29 mouse cellular contexts compared by ENCODE assay signal in genomic region chr8:49441270-49441669, GRCm38 (mm10).
DNase-seq lines count a peak whose midpoint lies in the region; ATAC-seq and TF ChIP-seq lines count a peak whose summit lies in the region.
"Had no signal": no experiment of that assay in that cellular context is flagged by ENCODE, and none has a peak within 500 bp of the region (broad histone marks: within the 10 kb centered on the region; RNA-seq: fewer than 3 reads in every experiment).

No protein-coding gene starts in this region.

- H3K27me3 ChIP-seq in midbrain, embryonic 11.5 days (ENCODE audit: control insufficient read depth, insufficient read depth, low read length) = no peaks in the 10 kb centered on the region; the same call in 1 of the 2 replicates
- no peaks in the 10 kb centered on the region; the same call in 1 of the 2 replicates for H3K27me3 ChIP-seq in midbrain, embryonic 10.5 days (ENCODE audit: low read depth, poor library complexity, severe bottlenecking)
- H3K27me3 ChIP-seq: CH12.LX; embryonic facial prominence, embryonic 13.5 days; embryonic facial prominence, embryonic 15.5 days had no signal

- H3K27ac ChIP-seq in midbrain, embryonic 11.5 days (ENCODE audit: low read depth, low read length) = no peak overlapping the region
- no peak overlapping the region for H3K27ac ChIP-seq in midbrain, embryonic 10.5 days (replicated peaks)
- H3K27ac ChIP-seq: embryonic facial prominence, embryonic 13.5 days; embryonic facial prominence, embryonic 15.5 days; forebrain, embryonic 10.5 days; forebrain, embryonic 12.5 days had no signal

- no peak for TF ChIP-seq CTCF in brain, embryonic 14.5 days (IDR thresholded peaks at IDR 0.05; ENCODE audit: borderline replicate concordance, extremely low read depth, insufficient read depth, insufficient read length)
- TF ChIP-seq CTCF in lung, adult 2 months (IDR thresholded peaks at IDR 0.05; ENCODE audit: insufficient read depth, low read length) = no peak

- no peaks in the 10 kb centered on the region for H3K36me3 ChIP-seq in midbrain, embryonic 11.5 days (ENCODE audit: control insufficient read depth, insufficient read depth, low read length)
- no peaks in the 10 kb centered on the region for H3K36me3 ChIP-seq in midbrain, embryonic 10.5 days
- H3K36me3 ChIP-seq: embryonic facial prominence, embryonic 13.5 days; embryonic facial prominence, embryonic 15.5 days; forebrain, embryonic 10.5 days; forebrain, embryonic 12.5 days; G1E had no signal

- H3K4me2 ChIP-seq in midbrain, embryonic 11.5 days = no peak overlapping the region
- H3K4me2 ChIP-seq: embryonic facial prominence, embryonic 13.5 days; embryonic facial prominence, embryonic 15.5 days; forebrain, embryonic 12.5 days had no signal

- no peak overlapping the region for H3K9ac ChIP-seq in midbrain, embryonic 11.5 days (ENCODE audit: low read length)
- H3K9ac ChIP-seq: embryonic facial prominence, embryonic 13.5 days; embryonic facial prominence, embryonic 15.5 days; forebrain, embryonic 12.5 days had no signal

- no peaks in the 10 kb centered on the region for H3K9me3 ChIP-seq in midbrain, embryonic 11.5 days (ENCODE audit: control insufficient read depth, low read length)
- no peaks in the 10 kb centered on the region for H3K9me3 ChIP-seq in midbrain, embryonic 10.5 days (replicated peaks)
- H3K9me3 ChIP-seq: embryonic facial prominence, embryonic 13.5 days; embryonic facial prominence, embryonic 15.5 days; forebrain, embryonic 10.5 days; forebrain, embryonic 12.5 days had no signal

- no peak overlapping the region for H3K4me3 ChIP-seq in midbrain, embryonic 11.5 days (ENCODE audit: low read depth, low read length)
- H3K4me3 ChIP-seq in midbrain, embryonic 10.5 days = no peak overlapping the region
- H3K4me3 ChIP-seq in lung, adult 2 months (replicated peaks; ENCODE audit: extremely low read depth, low read depth, low read length) = no peak overlapping the region
- H3K4me3 ChIP-seq: embryonic facial prominence, embryonic 13.5 days; embryonic facial prominence, embryonic 15.5 days; erythroblast, embryonic 14.5 days; forebrain, embryonic 10.5 days; forebrain, embryonic 12.5 days had no signal

- no peak for ATAC-seq in midbrain, embryonic 11.5 days (ENCODE audit: low FRiP score)
- ATAC-seq in megakaryocyte progenitor cell, adult 5-6 weeks (replicated peaks; ENCODE audit: poor library complexity) = no peak
- ATAC-seq: activated CD4-positive, CD25-positive, alpha-beta regulatory T cell, adult 4 months; CD4-positive, CD25-positive, alpha-beta regulatory T cell, adult 4 months; forebrain, embryonic 14.5 days; forebrain, embryonic 16.5 days had no signal

- TF ChIP-seq POLR2A in brain, embryonic 14.5 days (IDR thresholded peaks at IDR 0.05; ENCODE audit: borderline replicate concordance, extremely low read depth, insufficient read depth, insufficient read length, poor library complexity, severe bottlenecking) = no peak
- no peak for TF ChIP-seq POLR2A in lung, adult 2 months (IDR thresholded peaks at IDR 0.05; ENCODE audit: borderline replicate concordance, extremely low read depth, low read depth, low read length)

- peak; percentile 20 for DNase-seq in embryo, embryonic 10 days (ENCODE audit: low spot score)
- no peak for DNase-seq in embryo, embryonic 9.5 days (ENCODE audit: extremely low spot score)
- peak; percentile 86 for DNase-seq in midbrain, embryonic 11.5 days (ENCODE audit: low spot score, missing footprints)
- no peak for DNase-seq in midbrain, embryonic 10.5 days (ENCODE audit: low spot score)
- DNase-seq in Muller cell, postnatal 12 days (ENCODE audit: inconsistent ontology term) = peak; percentile 12
- DNase-seq in brain, embryonic 14.5 days (ENCODE audit: low read depth) = peak; percentile 14
- DNase-seq in lung, adult 2 months = no peak
- DNase-seq: adrenal gland, adult 8-10 months; adrenal gland, postnatal 14 days; adrenal gland, postnatal 36 days; B cell, adult 2 months; cerebellum, adult 11 months; cerebellum, adult 18-20 months; cerebellum, adult 8-10 months; cerebellum, adult 9-11 months; cerebellum, postnatal 14 days; cerebellum, postnatal 36 days had no signal

- 0 out of 2 replicates have a peak, but pooled peaks cover 4% of the 10 kb centered on the region for H3K4me1 ChIP-seq in midbrain, embryonic 11.5 days (ENCODE audit: control insufficient read depth, insufficient read depth, low read length)
- H3K4me1 ChIP-seq in midbrain, embryonic 10.5 days = peaks cover 45% of the 10 kb centered on the region
- no peaks in the 10 kb centered on the region for H3K4me1 ChIP-seq in lung, adult 2 months (ENCODE audit: control insufficient read depth, insufficient read depth, low read length)
- H3K4me1 ChIP-seq: embryonic facial prominence, embryonic 13.5 days; embryonic facial prominence, embryonic 15.5 days had no signal

Comparison
In these comparisons a context has a peak if more than half of its experiments do, and no peak if none do; other contexts are left out.
1. DNase-seq: peak in embryo, embryonic 10 days (single experiment), midbrain, embryonic 11.5 days (single experiment), Muller cell, postnatal 12 days (single experiment) and brain, embryonic 14.5 days (single experiment); none in embryo, embryonic 9.5 days (single experiment), midbrain, embryonic 10.5 days (single experiment) and lung, adult 2 months (single experiment).